Mouse (Mus musculus): ENCODE measurements around the gene Itga10. TPM values are rescaled to one million over a fixed set of nuclear protein-coding genes. Genes with fewer than 3 reads are reported as not detected.
A peak's percentile ranks its signal among the peaks of the same experiment; 100 is the strongest.

Gene Itga10
- 0.13 and 0.24 TPM in 2 replicates for polyA plus RNA-seq (2015; fragmentation: Nextera tagmentation; extraction: Ambion mirVana)

- H3K9me3 ChIP-seq (replicated peaks), result no peaks in the 10 kb centered on the region
- ATAC-seq (ENCODE audit: low read depth), result peak; percentile 34; the same call in 1 of the 2 replicates
- no peak within 1 kb of the TSS for H3K9ac ChIP-seq
- H3K4me2 ChIP-seq, result no peak within 1 kb of the TSS
- 0 out of 2 replicates have a peak, but pooled peaks cover 3% of the 10 kb centered on the region for H3K4me1 ChIP-seq (replicated peaks)
- H3K36me3 ChIP-seq, result peaks cover 24% of the 10 kb centered on the region
- WGBS (ENCODE audit: insufficient replicate concordance), result 81% methylated on average over 7 of the region's 7 CpGs
- H3K4me3 ChIP-seq (replicated peaks), result no peak within 1 kb of the TSS
- DNase-seq, result no peak
- no peak within 1 kb of the TSS for H3K27ac ChIP-seq
- no peaks in the 10 kb centered on the region for H3K27me3 ChIP-seq
Measured at GRCm38 (mm10) chr3:96645018-96645649, at the start of gene Itga10. TSS of gene Itga10 (plus strand) at chr3:96645584.

- WGBS (ENCODE audit: insufficient replicate concordance), result 31% methylated on average over 6 of the region's 6 CpGs
- H3K27ac ChIP-seq, result no peak overlapping the region
- no peak for DNase-seq
- H3K4me1 ChIP-seq (replicated peaks), result peaks cover 54% of the 10 kb centered on the region
- ATAC-seq (ENCODE audit: low read depth), result no peak
- no peaks in the 10 kb centered on the region for H3K9me3 ChIP-seq (replicated peaks)
- H3K4me3 ChIP-seq (replicated peaks), result no peak overlapping the region
- H3K4me2 ChIP-seq, result no peak overlapping the region
- H3K36me3 ChIP-seq, result 0 out of 2 replicates have a peak, but pooled peaks cover 1% of the 10 kb centered on the region
- no peak overlapping the region for H3K9ac ChIP-seq
- H3K27me3 ChIP-seq, result peaks cover 60% of the 10 kb centered on the region
Measured at GRCm38 (mm10) chr3:96595661-96596060, 49.7 kb upstream of the Itga10 start.

GRCm38 (mm10) chr3:96596228-96596707, 49.1 kb upstream of the Itga10 start, which contains the start of gene Ankrd34a:
TSS of gene Ankrd34a (plus strand) at chr3:96596636.
- peak within 1 kb of the TSS; percentile 53 for H3K4me3 ChIP-seq (replicated peaks)
- DNase-seq, result no peak
- no peak for ATAC-seq (ENCODE audit: low read depth)
- H3K27ac ChIP-seq, result no peak within 1 kb of the TSS
- peak within 1 kb of the TSS; percentile 68 for H3K4me2 ChIP-seq
- peaks cover 59% of the 10 kb centered on the region for H3K4me1 ChIP-seq (replicated peaks)
- H3K9ac ChIP-seq, result peak within 1 kb of the TSS; percentile 56
- 5% methylated on average over 20 of the region's 23 CpGs for whole genome bisulfite sequencing (ENCODE audit: insufficient replicate concordance)
- H3K36me3 ChIP-seq, result no peaks in the 10 kb centered on the region
- H3K9me3 ChIP-seq (replicated peaks), result no peaks in the 10 kb centered on the region
- peaks cover 67% of the 10 kb centered on the region for H3K27me3 ChIP-seq

- Histone ChIP-seq H3K27me3 (peaks cover 72% of the 10 kb centered on the region), H3K36me3 (no peaks in the 10 kb centered on the region), H3K4me2 (peak overlapping the region; percentile 68), H3K27ac (no peak overlapping the region), H3K4me1 (replicated peaks) (peaks cover 62% of the 10 kb centered on the region), H3K4me3 (replicated peaks) (peak overlapping the region; percentile 53), H3K9ac (no peak overlapping the region), H3K9me3 (replicated peaks) (no peaks in the 10 kb centered on the region)
- 3% methylated on average over 9 of the region's 12 CpGs for WGBS (ENCODE audit: insufficient replicate concordance)
- ATAC-seq (ENCODE audit: low read depth) (no peak), DNase-seq (no peak)
Measured at GRCm38 (mm10) chr3:96596855-96597254, 48.5 kb upstream of the Itga10 start.

- DNase-seq (no peak), ATAC-seq (ENCODE audit: low read depth) (no peak)
- Histone ChIP-seq H3K9ac (peak overlapping the region; percentile 56), H3K4me2 (peak overlapping the region; percentile 68), H3K36me3 (no peaks in the 10 kb centered on the region), H3K27ac (no peak overlapping the region), H3K4me3 (replicated peaks) (peak overlapping the region; percentile 53), H3K4me1 (replicated peaks) (peaks cover 56% of the 10 kb centered on the region), H3K27me3 (peaks cover 78% of the 10 kb centered on the region), H3K9me3 (replicated peaks) (no peaks in the 10 kb centered on the region)
- under 1% methylated on average over 40 of the region's 40 CpGs for WGBS (ENCODE audit: insufficient replicate concordance)
Measured at GRCm38 (mm10) chr3:96597435-96597891, 47.9 kb upstream of the Itga10 start.

- ATAC-seq (ENCODE audit: low read depth), result no peak
- Histone ChIP-seq H3K27ac (no peak overlapping the region), H3K4me2 (peak overlapping the region; percentile 68), H3K36me3 (no peaks in the 10 kb centered on the region), H3K4me1 (replicated peaks) (peaks cover 46% of the 10 kb centered on the region), H3K9ac (peak overlapping the region; percentile 56; the same call in 1 of the 2 replicates), H3K9me3 (replicated peaks) (no peaks in the 10 kb centered on the region), H3K27me3 (peaks cover 86% of the 10 kb centered on the region), H3K4me3 (replicated peaks) (peak overlapping the region; percentile 53)
- no peak for DNase-seq
- WGBS (ENCODE audit: insufficient replicate concordance), result 5% methylated on average over 54 of the region's 54 CpGs
Measured at GRCm38 (mm10) chr3:96598156-96599068, 47.0 kb upstream of the Itga10 start.

GRCm38 (mm10) chr3:96599069-96599393, 46.4 kb upstream of the Itga10 start:
- peaks cover 89% of the 10 kb centered on the region for H3K27me3 ChIP-seq
- no peak overlapping the region for H3K9ac ChIP-seq
- H3K4me3 ChIP-seq (replicated peaks), result no peak overlapping the region
- H3K4me2 ChIP-seq, result no peak overlapping the region; the same call in 1 of the 2 replicates
- peaks cover 46% of the 10 kb centered on the region for H3K4me1 ChIP-seq (replicated peaks)
- ATAC-seq (ENCODE audit: low read depth) (no peak), DNase-seq (no peak)
- no peaks in the 10 kb centered on the region for H3K36me3 ChIP-seq
- 68% methylated on average over 8 of the region's 8 CpGs for WGBS (ENCODE audit: insufficient replicate concordance)
- no peaks in the 10 kb centered on the region for H3K9me3 ChIP-seq (replicated peaks)
- no peak overlapping the region for H3K27ac ChIP-seq

GRCm38 (mm10) chr3:96599411-96599810, 46.0 kb upstream of the Itga10 start:
- ATAC-seq (ENCODE audit: low read depth), result no peak
- DNase-seq, result no peak
- H3K4me3 ChIP-seq (replicated peaks), result no peak overlapping the region
- no peak overlapping the region for H3K27ac ChIP-seq
- H3K4me2 ChIP-seq, result no peak overlapping the region
- H3K36me3 ChIP-seq, result no peaks in the 10 kb centered on the region
- H3K9ac ChIP-seq, result no peak overlapping the region
- 68% methylated on average over 3 of the region's 3 CpGs for WGBS (ENCODE audit: insufficient replicate concordance)
- H3K27me3 ChIP-seq, result peaks cover 89% of the 10 kb centered on the region
- H3K9me3 ChIP-seq (replicated peaks), result no peaks in the 10 kb centered on the region
- H3K4me1 ChIP-seq (replicated peaks), result peaks cover 46% of the 10 kb centered on the region

GRCm38 (mm10) chr3:96600639-96601250, 44.6 kb upstream of the Itga10 start, which contains the start of gene Lix1l:
TSS of gene Lix1l (plus strand) at chr3:96601149.
- H3K9me3 ChIP-seq (replicated peaks), result no peaks in the 10 kb centered on the region
- peaks cover 45% of the 10 kb centered on the region for H3K4me1 ChIP-seq (replicated peaks)
- WGBS (ENCODE audit: insufficient replicate concordance), result 2% methylated on average over 27 of the region's 27 CpGs
- peak within 1 kb of the TSS; percentile 85 for H3K4me2 ChIP-seq
- no peaks in the 10 kb centered on the region for H3K36me3 ChIP-seq
- H3K9ac ChIP-seq, result peak within 1 kb of the TSS; percentile 71
- DNase-seq, result peak; percentile 77
- peak; percentile 94 for ATAC-seq (ENCODE audit: low read depth)
- H3K27ac ChIP-seq, result peak within 1 kb of the TSS; percentile 64
- peak within 1 kb of the TSS; percentile 67 for H3K4me3 ChIP-seq (replicated peaks)
- H3K27me3 ChIP-seq, result peaks cover 77% of the 10 kb centered on the region

GRCm38 (mm10) chr3:96601251-96601787, 44.1 kb upstream of the Itga10 start:
- DNase-seq (no peak), ATAC-seq (ENCODE audit: low read depth) (no peak; the same call in 1 of the 2 replicates)
- H3K4me2 ChIP-seq, result peak overlapping the region; percentile 85
- whole genome bisulfite sequencing (ENCODE audit: insufficient replicate concordance), result 3% methylated on average over 25 of the region's 40 CpGs
- no peaks in the 10 kb centered on the region for H3K36me3 ChIP-seq
- H3K4me3 ChIP-seq (replicated peaks), result peak overlapping the region; percentile 67
- H3K4me1 ChIP-seq (replicated peaks), result peaks cover 40% of the 10 kb centered on the region
- peaks cover 72% of the 10 kb centered on the region for H3K27me3 ChIP-seq
- H3K27ac ChIP-seq, result peak overlapping the region; percentile 64
- H3K9ac ChIP-seq, result peak overlapping the region; percentile 71
- H3K9me3 ChIP-seq (replicated peaks), result no peaks in the 10 kb centered on the region
